Comparison of ENCODE assay signal across 29 mouse cellular contexts in the genomic region with DNA sequence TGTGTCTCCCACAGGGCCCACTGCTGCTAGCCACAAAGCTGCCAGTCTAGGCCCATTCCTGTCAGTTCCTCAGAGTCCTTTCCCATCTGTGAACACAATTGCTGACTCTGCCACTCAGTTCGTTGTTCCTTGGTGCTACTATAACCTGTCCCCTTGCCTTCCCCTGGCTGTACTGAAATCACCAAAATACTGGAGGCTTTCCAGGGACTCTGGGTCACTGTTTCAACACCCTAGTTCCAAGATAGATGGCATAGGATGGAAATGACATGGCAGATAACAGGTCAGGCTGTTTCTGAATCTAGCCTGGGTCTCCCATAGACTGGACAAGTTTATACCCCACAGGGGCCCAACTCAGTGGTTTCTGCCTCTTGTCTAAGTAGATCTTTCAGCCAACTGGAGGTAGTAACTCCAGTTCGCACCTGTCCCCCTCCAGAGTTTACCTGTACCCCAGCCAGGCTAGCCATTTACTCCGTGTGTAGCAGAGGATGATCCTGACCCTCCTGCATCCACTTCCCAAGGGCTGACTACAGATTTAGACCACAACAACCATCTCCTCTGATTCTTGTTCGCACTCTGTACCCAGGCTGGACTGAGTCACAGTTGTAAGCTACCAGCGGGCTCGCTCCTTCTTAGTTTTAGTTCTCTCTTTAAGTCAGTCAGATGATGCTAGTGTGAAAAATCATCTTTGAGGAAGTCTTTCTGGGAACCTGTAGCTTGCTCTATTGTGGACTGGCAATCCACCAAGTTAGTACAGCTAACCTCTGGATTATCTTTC. TPM values are rescaled to one million over a fixed set of nuclear protein-coding genes. Genes with fewer than 3 reads are reported as not detected.
DNase-seq lines count a peak whose midpoint lies in the region; ATAC-seq and TF ChIP-seq lines count a peak whose summit lies in the region.
"Had no signal": no experiment of that assay in that cellular context is flagged by ENCODE, and none has a peak within 500 bp of the region (broad histone marks: within the 10 kb centered on the region; RNA-seq: fewer than 3 reads in every experiment).

No protein-coding gene starts in this region.

- 66% methylated on average over 6 of the region's 6 CpGs for WGBS in liver, adult 2 months
- WGBS in liver, embryonic 12.5 days (ENCODE audit: insufficient replicate concordance) = 61% methylated on average over 6 of the region's 6 CpGs

- peaks cover 31% of the 10 kb centered on the region for H3K4me1 ChIP-seq in liver, adult 2 months (ENCODE audit: control insufficient read depth, insufficient read depth, low read length)
- H3K4me1 ChIP-seq in liver, embryonic 12.5 days = 0 out of 2 replicates have a peak, but pooled peaks cover 3% of the 10 kb centered on the region
- H3K4me1 ChIP-seq in bone marrow macrophage, adult 2 months (ENCODE audit: control insufficient read depth, insufficient read depth, low read length) = peaks cover 34% of the 10 kb centered on the region
- H3K4me1 ChIP-seq: hindbrain, embryonic 13.5 days; neural tube, embryonic 15.5 days had no signal

- TF ChIP-seq POLR2A in liver, adult 2 months (IDR thresholded peaks at IDR 0.05; ENCODE audit: extremely low read depth, insufficient read depth, low read length) = no peak
- no peak for TF ChIP-seq POLR2A in bone marrow macrophage, adult 2 months (IDR thresholded peaks at IDR 0.05; ENCODE audit: borderline replicate concordance, low read depth, low read length)

- H3K4me3 ChIP-seq in liver, adult 2 months (ENCODE audit: insufficient read depth, low read depth, low read length) = no peak overlapping the region
- H3K4me3 ChIP-seq in liver, embryonic 12.5 days = no peak overlapping the region
- no peak overlapping the region for H3K4me3 ChIP-seq in bone marrow macrophage, adult 2 months (ENCODE audit: insufficient read depth, low read length)
- H3K4me3 ChIP-seq: embryonic facial prominence, embryonic 12.5 days; heart, embryonic 12.5 days; hindbrain, embryonic 13.5 days; layer of hippocampus, adult 2 months; limb, embryonic 15.5 days; neural tube, embryonic 15.5 days had no signal

- no peaks in the 10 kb centered on the region for H3K9me3 ChIP-seq in liver, embryonic 12.5 days (replicated peaks)
- H3K9me3 ChIP-seq: embryonic facial prominence, embryonic 12.5 days; hindbrain, embryonic 13.5 days; limb, embryonic 15.5 days; neural tube, embryonic 15.5 days had no signal

- no peak overlapping the region for H3K4me2 ChIP-seq in liver, embryonic 12.5 days
- H3K4me2 ChIP-seq: embryonic facial prominence, embryonic 12.5 days; heart, embryonic 12.5 days; hindbrain, embryonic 13.5 days; limb, embryonic 15.5 days; neural tube, embryonic 15.5 days had no signal

- peak; percentile 92 for DNase-seq in liver, adult 2 months (ENCODE audit: extremely low read depth, low read depth, low spot score)
- no peak for DNase-seq in kidney, adult 8-10 months
- no peak for DNase-seq in cerebellum, adult 9-10 months
- DNase-seq: cerebellum, adult 11 months; cerebellum, adult 9-11 months; embryo, embryonic 11 days; gastrocnemius, postnatal 14 days; heart, adult 18-20 months; heart, postnatal 4 days; layer of hippocampus, postnatal 36 days; left cerebral cortex, postnatal 4 days; lung, postnatal 36 days; midbrain, embryonic 14.5 days; right cerebral cortex, postnatal 4 days; thymus, adult 18-20 months; thymus, postnatal 25 days had no signal

- H3K9ac ChIP-seq in liver, adult 2 months (ENCODE audit: low read depth, low read length) = no peak overlapping the region
- no peak overlapping the region for H3K9ac ChIP-seq in liver, embryonic 12.5 days
- H3K9ac ChIP-seq: embryonic facial prominence, embryonic 12.5 days; heart, embryonic 12.5 days; hindbrain, embryonic 13.5 days; limb, embryonic 15.5 days; neural tube, embryonic 15.5 days had no signal

- peaks cover 6% of the 10 kb centered on the region for H3K36me3 ChIP-seq in liver, adult 2 months (ENCODE audit: control insufficient read depth, insufficient read depth, low read length)
- H3K36me3 ChIP-seq in liver, embryonic 12.5 days = 0 out of 2 replicates have a peak, but pooled peaks cover 2% of the 10 kb centered on the region
- H3K36me3 ChIP-seq: hindbrain, embryonic 13.5 days; neural tube, embryonic 15.5 days had no signal

- peak overlapping the region; percentile 38 for H3K27ac ChIP-seq in liver, adult 2 months (replicated peaks; ENCODE audit: insufficient read depth, low read depth, low read length)
- H3K27ac ChIP-seq in liver, embryonic 12.5 days = no peak overlapping the region
- peak overlapping the region; percentile 58 for H3K27ac ChIP-seq in bone marrow macrophage, adult 2 months (ENCODE audit: insufficient read depth, low read depth, low read length)
- H3K27ac ChIP-seq: embryonic facial prominence, embryonic 12.5 days; hindbrain, embryonic 13.5 days; layer of hippocampus, adult 2 months; limb, embryonic 15.5 days; neural tube, embryonic 15.5 days; stomach, postnatal 0 days had no signal

- no peaks in the 10 kb centered on the region for H3K27me3 ChIP-seq in liver, adult 2 months (ENCODE audit: control insufficient read depth, insufficient read depth, low read length)
- H3K27me3 ChIP-seq in liver, embryonic 12.5 days (replicated peaks) = no peaks in the 10 kb centered on the region
- H3K27me3 ChIP-seq: CH12.LX; embryonic facial prominence, embryonic 12.5 days; heart, embryonic 12.5 days; hindbrain, embryonic 13.5 days; limb, embryonic 15.5 days; neural tube, embryonic 15.5 days had no signal

- H3K79me2 ChIP-seq in liver, adult 2 months (ENCODE audit: control insufficient read depth, insufficient read depth, low read length) = peaks cover 37% of the 10 kb centered on the region

- no peak for TF ChIP-seq CTCF in liver, adult 2 months (IDR thresholded peaks at IDR 0.05; ENCODE audit: low read depth, low read length)
- no peak for TF ChIP-seq CTCF in bone marrow macrophage, adult 2 months (IDR thresholded peaks at IDR 0.05; ENCODE audit: low read depth, low read length)

- no peak for ATAC-seq in liver, embryonic 12.5 days
- ATAC-seq in granulocyte monocyte progenitor cell, adult 5-6 weeks (replicated peaks; ENCODE audit: poor library complexity, severe bottlenecking) = peak; percentile 56
- peak; percentile 36; the same call in 1 of the 2 replicates for ATAC-seq in neutrophil, adult 5-6 weeks (ENCODE audit: extremely low read depth, insufficient number of reproducible peaks, low FRiP score, poor library complexity, severe bottlenecking)
- ATAC-seq: forebrain, embryonic 14.5 days had no signal

RNA-seq across cellular contexts. Expression of a gene that starts 23.1 kb away (rescaled TPM):
- total RNA-seq in liver, adult 2 months (2014; rRNA removed) = 71.2 and 82.1 TPM in 2 replicates
- polyA plus RNA-seq in liver, adult 2 months (2012; rRNA removed) = 19.8 and 27.9 TPM in 2 replicates
- polyA plus RNA-seq in liver, embryonic 12.5 days (2016; fragmentation: Nextera tagmentation; extraction: Ambion mirVana) = 21.4 and 21.8 TPM in 2 replicates
- 23.0 and 24.6 TPM in 2 replicates for polyA plus RNA-seq in bone marrow macrophage, adult 2 months (2012; ENCODE audit: insufficient read depth, insufficient read length, missing spikeins)
- 32.2 and 34.6 TPM in 2 replicates for total RNA-seq in granulocyte monocyte progenitor cell, adult 5-6 weeks (2014; fragmentation: Nextera tagmentation)
- total RNA-seq in granulocyte monocyte progenitor cell, adult 5-6 weeks (2017) = 31.7 and 36.3 TPM in 2 replicates
- total RNA-seq in neutrophil, adult 5-6 weeks (2017) = 66.2 and 69.4 TPM in 2 replicates
